Mouse (Mus musculus) small intestine, adult 2 months (tissue): ENCODE results near the gene Slc13a3. TPM values are rescaled to one million over a fixed set of nuclear protein-coding genes. Genes with fewer than 3 reads are reported as not detected.

Experiments
- H3K27ac ChIP-seq: fragments of 200-500 bp; 2 replicates; pipeline ENCODE4 v1.5.1; 2012; ENCODE audit warnings: low read depth, low read length, control low read depth, inconsistent platforms; ENCODE audit not compliant: insufficient read depth
- H3K27me3 ChIP-seq: fragments of 200-500 bp; 2 replicates; pipeline ENCODE4 v1.6.1; 2012; ENCODE audit warnings: mild to moderate bottlenecking, moderate library complexity, low read length, inconsistent platforms; ENCODE audit not compliant: control insufficient read depth, insufficient read depth
- H3K36me3 ChIP-seq: fragments of 200-500 bp; 2 replicates; pipeline ENCODE4 v1.6.1; 2012; ENCODE audit warnings: mild to moderate bottlenecking, low read length, control low read depth, inconsistent platforms; ENCODE audit not compliant: control insufficient read depth, insufficient read depth
- H3K4me1 ChIP-seq: fragments of 200-500 bp; 2 replicates; pipeline ENCODE4 v1.6.1; 2012; ENCODE audit warnings: low read length, inconsistent platforms, mixed read lengths; ENCODE audit not compliant: control insufficient read depth, insufficient read depth, insufficient read length
- H3K4me3 ChIP-seq: fragments of 200-500 bp; 2 replicates; pipeline ENCODE4 v1.5.1; 2012; ENCODE audit warnings: low read depth, mild to moderate bottlenecking, control low read depth, inconsistent platforms, low read length, moderate library complexity
- CTCF ChIP-seq: fragments of 200-500 bp; IDR thresholded peaks from 2 replicates; pipeline ENCODE4 v1.5.1; 2012; ENCODE audit warnings: low read depth, mild to moderate bottlenecking, control low read depth, inconsistent platforms, low read length, moderate library complexity, mixed read lengths; ENCODE audit not compliant: insufficient replicate concordance, insufficient read length; ENCODE audit errors: extremely low read depth
- POLR2A ChIP-seq: fragments of 200-500 bp; IDR thresholded peaks from 2 replicates; pipeline ENCODE4 v1.6.1; 2012; ENCODE audit warnings: low read depth, mild to moderate bottlenecking, control low read depth, inconsistent platforms, low read length, moderate library complexity
- WGBS: fragments of 180-500 bp; shearing (Covaris S2); methylation state at CpG from one replicate; pipeline ENCODE4 v1.1.7; 2018; 5-methylcytosine and 5-hydroxymethylcytosine counted together
- polyA plus RNA-seq: library from polyadenylated mRNA; depleted of rRNA; stranded (reverse); fragments of >200 nt; gene quantifications from 2 replicates; pipeline ENCODE4 v1.2.3, GENCODE M21; 2012

Slc13a3 gene
- polyA plus RNA-seq, 1 experiment = 0.03 TPM

DNA sequence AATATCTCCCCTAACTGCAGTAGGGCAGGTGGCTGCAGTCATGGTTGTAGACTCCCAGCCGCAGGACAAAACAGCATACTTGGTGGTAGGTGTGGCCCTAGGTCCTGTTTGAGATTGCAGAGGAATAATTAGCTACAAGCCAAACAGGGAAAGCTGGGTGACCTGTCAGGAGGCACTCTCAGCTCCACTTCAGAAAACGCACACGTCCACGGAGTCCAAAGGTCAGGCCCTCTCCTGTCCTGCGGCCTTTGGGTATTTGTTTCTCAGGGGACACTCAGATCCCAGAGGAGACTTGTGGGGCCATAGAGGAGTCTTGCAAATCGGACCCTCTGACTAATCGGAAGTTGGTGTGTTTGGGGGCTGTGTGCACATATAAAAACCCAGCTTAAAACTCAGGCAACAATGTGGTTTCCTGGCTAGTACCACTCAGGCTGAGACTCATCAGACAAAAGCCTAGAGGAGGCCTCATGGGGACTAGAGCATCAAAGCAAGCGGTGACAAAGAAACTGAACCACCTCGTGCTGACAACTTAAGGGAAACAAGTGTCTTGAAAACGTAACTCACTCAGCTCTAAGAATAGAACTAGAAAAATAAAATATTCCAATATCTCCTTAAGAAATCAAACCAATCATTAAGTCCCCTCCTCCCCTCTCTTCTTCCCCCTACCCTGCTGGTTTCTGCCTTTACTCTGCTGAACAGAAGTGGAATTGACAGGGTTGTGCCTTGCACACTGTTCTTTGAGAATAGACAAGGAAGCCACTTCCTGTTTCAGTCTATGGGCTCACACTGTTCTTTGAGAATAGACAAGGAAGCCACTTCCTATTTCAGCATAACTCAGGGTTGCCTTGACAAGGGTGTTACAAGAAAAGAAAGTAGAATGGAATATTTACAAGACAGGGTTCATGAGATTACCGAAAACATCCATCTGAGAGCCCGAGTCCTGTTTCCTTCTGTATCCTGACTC is 20.0 kb downstream of the Slc13a3 start:
- no peak for TF ChIP-seq CTCF
- no peak for TF ChIP-seq POLR2A
- peak overlapping the region; percentile 68 for H3K27ac ChIP-seq
- WGBS = 51% methylated on average over 12 of the region's 12 CpGs

DNA sequence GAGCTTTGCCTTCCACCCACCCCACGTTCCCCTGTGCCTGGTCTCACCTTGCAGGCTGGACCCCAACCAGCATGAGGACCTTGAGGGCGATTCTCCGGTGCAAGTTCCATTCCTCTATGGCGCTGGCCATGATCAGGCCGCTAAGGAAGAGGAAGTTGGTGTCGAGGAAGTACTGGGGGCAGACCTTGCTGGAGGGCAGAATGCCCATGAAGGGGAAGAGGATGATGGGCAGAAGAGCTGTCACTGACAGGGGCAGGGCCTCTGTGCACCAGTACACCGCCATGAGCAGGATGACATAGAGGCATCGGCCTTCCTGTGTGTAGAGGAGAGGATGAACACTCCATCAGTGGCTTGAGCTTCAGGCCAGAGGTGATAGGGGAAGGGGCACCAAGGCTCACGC is 24.6 kb downstream of the Slc13a3 start:
- Histone ChIP-seq H3K27me3 (no peaks in the 10 kb centered on the region), H3K4me3 (no peak overlapping the region), H3K36me3 (no peaks in the 10 kb centered on the region), H3K27ac (no peak overlapping the region), H3K4me1 (no peaks in the 10 kb centered on the region; the same call in 1 of the 2 replicates)
- TF ChIP-seq CTCF = no peak
- no peak for TF ChIP-seq POLR2A
- WGBS = 73% methylated on average over 9 of the region's 9 CpGs

More for the DNA sequence above, 20.0 kb downstream of the Slc13a3 start:
- Histone ChIP-seq H3K36me3 (no peaks in the 10 kb centered on the region), H3K4me3 (no peak overlapping the region), H3K4me1 (no peaks in the 10 kb centered on the region; the same call in 1 of the 2 replicates), H3K27me3 (no peaks in the 10 kb centered on the region)

DNA sequence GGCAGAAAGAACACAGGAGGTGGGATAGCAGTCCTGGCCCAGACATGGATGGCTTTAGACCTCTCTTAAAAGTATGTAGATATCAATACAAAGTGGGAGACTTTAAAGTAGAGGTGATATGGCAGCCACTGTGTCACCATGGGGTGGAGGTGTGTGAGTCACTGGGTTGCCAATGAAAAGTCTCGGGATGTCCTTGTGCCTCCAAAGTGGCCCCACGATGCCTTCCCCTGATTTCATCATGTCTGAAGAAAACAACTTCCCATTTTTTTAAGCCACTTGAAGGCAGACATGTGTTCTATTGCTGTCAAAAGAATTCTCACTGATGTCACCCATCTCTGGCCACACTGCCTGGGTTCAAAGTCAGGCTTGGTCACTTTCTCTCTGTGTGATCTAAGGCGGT is 28.2 kb downstream of the Slc13a3 start:
- 74% methylated on average over 3 of the region's 3 CpGs for WGBS

DNA sequence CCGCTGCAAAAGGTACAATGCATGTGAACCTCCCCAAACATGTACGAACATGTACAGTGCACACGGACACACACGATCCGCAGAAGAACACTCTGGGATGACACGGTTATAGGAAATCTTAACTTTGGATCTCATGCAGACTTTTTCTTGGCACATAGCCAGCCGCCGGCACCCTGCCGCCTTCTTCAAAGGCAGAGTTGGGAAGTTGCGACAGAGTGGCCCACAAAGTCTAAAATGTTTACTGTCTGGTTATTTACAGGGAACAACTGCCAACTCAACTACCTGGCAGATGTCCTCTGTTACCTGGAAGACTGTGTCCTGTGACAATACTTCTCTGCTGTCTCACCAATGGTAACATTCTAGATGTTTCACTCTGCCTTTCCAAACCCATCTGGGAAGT is 30.0 kb downstream of the Slc13a3 start:
- no peak for TF ChIP-seq POLR2A
- TF ChIP-seq CTCF = no peak
- Histone ChIP-seq H3K4me1 (no peaks in the 10 kb centered on the region), H3K4me3 (no peak overlapping the region), H3K36me3 (no peaks in the 10 kb centered on the region), H3K27me3 (no peaks in the 10 kb centered on the region), H3K27ac (no peak overlapping the region)
- 36% methylated on average over 10 of the region's 10 CpGs for WGBS

More for the DNA sequence above, 28.2 kb downstream of the Slc13a3 start:
- Histone ChIP-seq H3K27me3 (no peaks in the 10 kb centered on the region), H3K36me3 (no peaks in the 10 kb centered on the region), H3K4me1 (no peaks in the 10 kb centered on the region), H3K27ac (no peak overlapping the region), H3K4me3 (no peak overlapping the region)
- TF ChIP-seq CTCF (no peak), POLR2A (no peak)

DNA sequence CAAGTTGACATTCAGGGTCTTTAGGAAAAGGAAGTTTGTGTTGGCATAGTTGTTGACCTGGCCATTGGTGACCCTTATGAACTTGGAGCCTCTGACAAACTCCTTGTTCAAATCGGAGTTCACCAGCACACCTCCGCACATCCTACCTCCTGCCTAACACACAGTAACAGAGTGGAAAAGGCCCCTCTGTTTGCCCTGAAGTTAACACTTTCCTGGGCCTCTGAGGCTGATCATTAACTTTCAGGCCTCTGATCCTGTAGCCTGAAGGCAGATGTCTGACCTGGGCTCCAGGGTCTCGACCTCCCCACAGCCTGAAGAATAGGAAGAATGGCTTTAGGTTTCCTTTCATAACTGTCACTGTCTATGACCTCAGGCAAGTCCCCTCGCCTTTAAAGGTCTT is 31.4 kb downstream of the Slc13a3 start:
- no peaks in the 10 kb centered on the region for H3K4me1 ChIP-seq
- H3K36me3 ChIP-seq = no peaks in the 10 kb centered on the region
- TF ChIP-seq POLR2A (no peak), CTCF (no peak)
- 55% methylated on average over 4 of the region's 4 CpGs for WGBS
- H3K4me3 ChIP-seq = no peak overlapping the region
- no peak overlapping the region for H3K27ac ChIP-seq
- H3K27me3 ChIP-seq = no peaks in the 10 kb centered on the region

DNA sequence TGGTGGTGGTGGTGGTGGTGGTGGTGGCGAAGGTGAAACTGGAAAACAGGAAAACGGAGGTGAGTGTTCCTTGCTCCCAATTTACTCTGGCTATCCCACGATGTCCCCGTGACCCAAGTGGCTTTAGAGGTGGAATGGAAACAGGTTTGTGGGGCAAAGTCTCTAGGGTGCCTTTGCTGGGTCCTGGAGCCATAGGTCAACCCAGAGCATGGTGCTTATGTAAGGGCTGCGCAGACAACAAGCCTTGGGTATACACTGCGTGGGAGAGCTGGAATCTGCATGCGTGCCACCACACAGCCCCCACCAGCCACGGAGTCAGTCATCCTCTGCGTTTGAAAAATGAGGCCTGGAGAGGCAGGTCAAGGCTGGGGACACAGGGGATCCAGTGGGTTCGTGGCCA is 33.4 kb downstream of the Slc13a3 start:
- 84% methylated on average over 10 of the region's 10 CpGs for WGBS
- H3K4me3 ChIP-seq = no peak overlapping the region
- H3K36me3 ChIP-seq = no peaks in the 10 kb centered on the region
- no peak overlapping the region for H3K27ac ChIP-seq
- no peaks in the 10 kb centered on the region for H3K4me1 ChIP-seq
- no peaks in the 10 kb centered on the region for H3K27me3 ChIP-seq
- TF ChIP-seq POLR2A = no peak
- TF ChIP-seq CTCF = no peak

DNA sequence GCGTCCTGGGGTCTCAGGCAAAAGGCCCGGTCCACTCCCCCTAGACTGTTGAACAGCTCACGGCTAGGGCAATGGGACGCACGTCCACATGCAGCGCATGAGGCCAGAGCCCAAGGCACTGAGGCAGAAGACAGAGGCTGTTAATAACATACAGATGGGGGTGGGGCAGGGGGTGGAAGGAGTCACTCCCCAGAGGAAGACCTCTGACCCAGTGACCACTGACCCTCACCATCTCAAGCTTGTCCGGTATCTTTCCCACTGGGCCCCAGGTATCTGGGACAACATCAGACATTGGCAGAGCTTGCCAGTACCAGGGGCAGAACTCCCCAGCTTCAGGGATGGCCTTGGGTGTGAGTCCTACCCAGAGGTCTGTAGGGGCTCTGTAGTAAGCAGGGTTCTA is 34.1 kb downstream of the Slc13a3 start:
- Histone ChIP-seq H3K27me3 (no peaks in the 10 kb centered on the region), H3K36me3 (no peaks in the 10 kb centered on the region), H3K4me3 (no peak overlapping the region), H3K27ac (no peak overlapping the region), H3K4me1 (no peaks in the 10 kb centered on the region)
- TF ChIP-seq CTCF = no peak
- no peak for TF ChIP-seq POLR2A
- 79% methylated on average over 7 of the region's 7 CpGs for WGBS
